ENCODE assay signal across 23 mouse cellular contexts in genomic region chr11:73132999-73133398, GRCm38 (mm10). TPM values are rescaled to one million over a fixed set of nuclear protein-coding genes. Genes with fewer than 3 reads are reported as not detected.
DNase-seq lines count a peak whose midpoint lies in the region; ATAC-seq lines count a peak whose summit lies in the region.
"Had no signal": no experiment of that assay in that cellular context is flagged by ENCODE, and none has a peak within 500 bp of the region (broad histone marks: within the 10 kb centered on the region; RNA-seq: fewer than 3 reads in every experiment).

No protein-coding gene starts in this region.

- WGBS in forebrain, embryonic 14.5 days = 98% methylated on average over 6 of the region's 6 CpGs

- no peaks in the 10 kb centered on the region for H3K9me3 ChIP-seq in forebrain, embryonic 14.5 days (replicated peaks; ENCODE audit: control insufficient read depth, low read length)
- H3K9me3 ChIP-seq: forebrain, embryonic 12.5 days; heart, embryonic 15.5 days had no signal

- H3K36me3 ChIP-seq in forebrain, embryonic 14.5 days (ENCODE audit: control insufficient read depth, insufficient read depth, low read length) = peaks cover 12% of the 10 kb centered on the region; the same call in 1 of the 2 replicates
- H3K36me3 ChIP-seq: heart, embryonic 15.5 days had no signal

- peak; percentile 63 for DNase-seq in A20 (ENCODE audit: low read depth, low spot score)
- peak; percentile 25 for DNase-seq in CD4-positive, CD25-positive, alpha-beta regulatory T cell, adult 2 months (ENCODE audit: low read depth, low spot score)
- DNase-seq in naive thymus-derived CD4-positive, alpha-beta T cell, adult 2 months (ENCODE audit: low read depth) = peak; percentile 12
- no peak for DNase-seq in lung, postnatal 4 days
- DNase-seq in embryo, embryonic 9.5 days (ENCODE audit: extremely low spot score) = no peak
- DNase-seq in forebrain, embryonic 14.5 days (ENCODE audit: low spot score) = no peak
- DNase-seq: adrenal gland, postnatal 14 days; cerebellum, adult 2 months; cerebellum, postnatal 25 days; gastrocnemius, postnatal 36 days; heart, postnatal 4 days; kidney, postnatal 25 days; lung, adult 18-20 months; lung, postnatal 10 days; midbrain, embryonic 14.5 days; thymus, adult 2 months had no signal

- H3K4me1 ChIP-seq in forebrain, embryonic 14.5 days (ENCODE audit: control insufficient read depth, insufficient read depth, low read length) = peaks cover 11% of the 10 kb centered on the region; the same call in 1 of the 2 replicates

- H3K27me3 ChIP-seq in forebrain, embryonic 14.5 days (replicated peaks; ENCODE audit: control insufficient read depth, insufficient read depth, low read length) = no peaks in the 10 kb centered on the region
- H3K27me3 ChIP-seq: forebrain, embryonic 12.5 days; heart, embryonic 15.5 days; limb, embryonic 13.5 days had no signal

- no peak overlapping the region for H3K27ac ChIP-seq in forebrain, embryonic 14.5 days (ENCODE audit: low read depth, low read length)
- H3K27ac ChIP-seq: forebrain, embryonic 12.5 days; heart, embryonic 15.5 days; limb, embryonic 13.5 days had no signal

- H3K4me2 ChIP-seq in forebrain, embryonic 14.5 days (ENCODE audit: low read length) = no peak overlapping the region
- H3K4me2 ChIP-seq: forebrain, embryonic 12.5 days; heart, embryonic 15.5 days; limb, embryonic 13.5 days had no signal

- H3K4me3 ChIP-seq in forebrain, embryonic 14.5 days (ENCODE audit: low read depth, low read length) = no peak overlapping the region
- H3K4me3 ChIP-seq: forebrain, embryonic 12.5 days; heart, embryonic 15.5 days; limb, embryonic 13.5 days had no signal

- peak; percentile 39 for ATAC-seq in granulocyte monocyte progenitor cell, adult 5-6 weeks (replicated peaks; ENCODE audit: poor library complexity, severe bottlenecking)
- ATAC-seq in forebrain, embryonic 14.5 days = no peak
- ATAC-seq: hindbrain, embryonic 16.5 days; intestine, postnatal 0 days had no signal

- H3K9ac ChIP-seq in forebrain, embryonic 14.5 days (ENCODE audit: low read length) = no peak overlapping the region
- H3K9ac ChIP-seq: forebrain, embryonic 12.5 days; heart, embryonic 15.5 days; limb, embryonic 13.5 days had no signal

RNA-seq across cellular contexts. Expression of gene Haspin, which starts 5.1 kb away (rescaled TPM):
- 15.6 and 18.7 TPM in 2 replicates for total RNA-seq in granulocyte monocyte progenitor cell, adult 5-6 weeks (2014; fragmentation: Nextera tagmentation)
- 20.5 and 23.0 TPM in 2 replicates for total RNA-seq in granulocyte monocyte progenitor cell, adult 5-6 weeks (2017)
- polyA plus RNA-seq in forebrain, embryonic 14.5 days (2014; fragmentation: Nextera tagmentation; extraction: Ambion mirVana) = 6.5 and 6.6 TPM in 2 replicates

RNA-seq across cellular contexts. Expression of gene P2rx5, which starts 27.2 kb away (rescaled TPM):
- not detected in 2 replicates for total RNA-seq in granulocyte monocyte progenitor cell, adult 5-6 weeks (2014; fragmentation: Nextera tagmentation)
- total RNA-seq in granulocyte monocyte progenitor cell, adult 5-6 weeks (2017) = not detected in 2 replicates
- polyA plus RNA-seq in forebrain, embryonic 14.5 days (2014; fragmentation: Nextera tagmentation; extraction: Ambion mirVana) = 0.78 and 0.93 TPM in 2 replicates
- total RNA-seq: megakaryocyte-erythroid progenitor cell, adult 5-6 weeks had no signal
- polyA plus RNA-seq: midbrain, embryonic 14.5 days had no signal

RNA-seq across cellular contexts. Expression of gene Itgae, which starts 42.6 kb away (rescaled TPM):
- 0.68 TPM in 1 of 2 replicates, not detected in the other for total RNA-seq in granulocyte monocyte progenitor cell, adult 5-6 weeks (2014; fragmentation: Nextera tagmentation)
- total RNA-seq in granulocyte monocyte progenitor cell, adult 5-6 weeks (2017) = 0.77 TPM in 1 of 2 replicates, not detected in the other
- polyA plus RNA-seq in forebrain, embryonic 14.5 days (2014; fragmentation: Nextera tagmentation; extraction: Ambion mirVana) = 0.11 and 0.25 TPM in 2 replicates

RNA-seq across cellular contexts. Expression of gene Emc6, which starts 43.8 kb away (rescaled TPM):
- 71.0 and 77.9 TPM in 2 replicates for total RNA-seq in granulocyte monocyte progenitor cell, adult 5-6 weeks (2014; fragmentation: Nextera tagmentation)
- 50.7 and 76.5 TPM in 2 replicates for total RNA-seq in granulocyte monocyte progenitor cell, adult 5-6 weeks (2017)
- polyA plus RNA-seq in forebrain, embryonic 14.5 days (2014; fragmentation: Nextera tagmentation; extraction: Ambion mirVana) = 140 and 163 TPM in 2 replicates

RNA-seq across cellular contexts. Expression of gene Tax1bp3, which starts 43.9 kb away (rescaled TPM):
- total RNA-seq in granulocyte monocyte progenitor cell, adult 5-6 weeks (2014; fragmentation: Nextera tagmentation) = 10.4 and 19.9 TPM in 2 replicates
- total RNA-seq in granulocyte monocyte progenitor cell, adult 5-6 weeks (2017) = 6.3 and 11.7 TPM in 2 replicates
- 193 and 203 TPM in 2 replicates for polyA plus RNA-seq in forebrain, embryonic 14.5 days (2014; fragmentation: Nextera tagmentation; extraction: Ambion mirVana)

Comparison
In these comparisons a context has a peak if more than half of its experiments do, and no peak if none do; other contexts are left out.
1. DNase-seq: peak in A20 (single experiment), CD4-positive, CD25-positive, alpha-beta regulatory T cell, adult 2 months (single experiment) and naive thymus-derived CD4-positive, alpha-beta T cell, adult 2 months (single experiment); none in lung, postnatal 4 days (0 of 2), embryo, embryonic 9.5 days (single experiment) and forebrain, embryonic 14.5 days (single experiment).